Mouse (Mus musculus) stomach, postnatal 0 days (tissue): ENCODE measurements around the gene Ugt2a1. TPM values are rescaled to one million over a fixed set of nuclear protein-coding genes. Genes with fewer than 3 reads are reported as not detected.
"Not testable (repeated sequence)": the region's sequence is repeated elsewhere in the genome, so short reads cannot be mapped to it uniquely, and the experiment has no call there.

Experiments
- ATAC-seq: fragments of 200-750 bp; cut with Nextera tagmentation; 2 replicates; pipeline ENCODE4 v1.8.0; 2017; ENCODE audit not compliant: low FRiP score, low TSS enrichment
- DNase-seq: peaks from one replicate; pipeline ENCODE4 v3.0.0-alpha.2; 2016; ENCODE audit warnings: low spot score
- H3K27ac ChIP-seq: fragments of 300-500 bp; sonication (generic); replicated peaks from 2 replicates; pipeline ENCODE4 v1.5.1; 2014; ENCODE audit warnings: mild to moderate bottlenecking, control low read depth
- H3K27me3 ChIP-seq: fragments of 300-500 bp; sonication (generic); 2 replicates; pipeline ENCODE4 v1.6.1; 2014; ENCODE audit warnings: low read length; ENCODE audit not compliant: control insufficient read depth, insufficient read depth
- H3K36me3 ChIP-seq: fragments of 300-500 bp; sonication (generic); 2 replicates; pipeline ENCODE4 v1.6.1; 2014; ENCODE audit warnings: low read length, mixed read lengths; ENCODE audit not compliant: control insufficient read depth, insufficient read depth
- H3K4me1 ChIP-seq: fragments of 300-500 bp; sonication (generic); replicated peaks from 2 replicates; pipeline ENCODE4 v1.6.1; 2014; ENCODE audit warnings: antibody characterized with exemption; ENCODE audit not compliant: control insufficient read depth, insufficient read depth
- H3K4me2 ChIP-seq: fragments of 300-500 bp; sonication (generic); replicated peaks from 2 replicates; pipeline ENCODE4 v1.6.1; 2014; ENCODE audit warnings: low read depth, mild to moderate bottlenecking, control low read depth, moderate library complexity
- H3K4me3 ChIP-seq: fragments of 300-500 bp; sonication (generic); 2 replicates; pipeline ENCODE4 v1.5.1; 2014; ENCODE audit warnings: low read depth, low read length, control low read depth
- H3K9ac ChIP-seq: fragments of 300-500 bp; sonication (generic); 2 replicates; pipeline ENCODE4 v1.6.1; 2014; ENCODE audit warnings: mild to moderate bottlenecking, low read length, control low read depth, mixed read lengths
- H3K9me3 ChIP-seq: fragments of 300-500 bp; sonication (generic); 2 replicates; pipeline ENCODE4 v1.6.1; 2016; ENCODE audit warnings: low read length; ENCODE audit not compliant: control insufficient read depth
- CTCF ChIP-seq: IDR thresholded peaks from 2 replicates; pipeline ENCODE4 v1.5.1; 2016; ENCODE audit warnings: antibody characterized with exemption, low read depth, mild to moderate bottlenecking, moderate library complexity
- EP300 ChIP-seq: optimal IDR thresholded peaks from 2 replicates; pipeline ENCODE3; 2016; ENCODE audit warnings: antibody characterized with exemption
- WGBS: fragments of 180-500 bp; shearing (Covaris S2); extraction: QIAGEN DNeasy Blood & Tissue Kit; methylation state at CpG from one replicate; pipeline ENCODE4 v1.1.7; 2014; 5-methylcytosine and 5-hydroxymethylcytosine counted together
- polyA plus RNA-seq: library from polyadenylated mRNA; unstranded; fragments of >200 nt; fragmentation: Nextera tagmentation; extraction: Ambion mirVana; gene quantifications from 2 replicates; pipeline ENCODE4 v1.2.1, GENCODE M21; 2015

Gene Ugt2a1
- polyA plus RNA-seq, result not detected in 2 replicates

- no peaks in the 10 kb centered on the region for H3K27me3 ChIP-seq
- no peak within 1 kb of the TSS for H3K9ac ChIP-seq
- no peak for ATAC-seq
- no peaks in the 10 kb centered on the region for H3K36me3 ChIP-seq
- H3K4me1 ChIP-seq, result no peaks in the 10 kb centered on the region
- H3K4me3 ChIP-seq, result no peak within 1 kb of the TSS
- no peaks in the 10 kb centered on the region for H3K9me3 ChIP-seq
- no peak for DNase-seq
- no peak within 1 kb of the TSS for H3K4me2 ChIP-seq
- 88% methylated on average over 1 of the region's 1 CpGs for WGBS
- H3K27ac ChIP-seq, result no peak within 1 kb of the TSS
- TF ChIP-seq CTCF (no peak), EP300 (no peak)
These were observed at the start of gene Ugt2a1 for GRCm38 (mm10) chr5:87490771-87491170. Gene Ugt2a1 (minus strand): TSS chr5:87490871.

DNA sequence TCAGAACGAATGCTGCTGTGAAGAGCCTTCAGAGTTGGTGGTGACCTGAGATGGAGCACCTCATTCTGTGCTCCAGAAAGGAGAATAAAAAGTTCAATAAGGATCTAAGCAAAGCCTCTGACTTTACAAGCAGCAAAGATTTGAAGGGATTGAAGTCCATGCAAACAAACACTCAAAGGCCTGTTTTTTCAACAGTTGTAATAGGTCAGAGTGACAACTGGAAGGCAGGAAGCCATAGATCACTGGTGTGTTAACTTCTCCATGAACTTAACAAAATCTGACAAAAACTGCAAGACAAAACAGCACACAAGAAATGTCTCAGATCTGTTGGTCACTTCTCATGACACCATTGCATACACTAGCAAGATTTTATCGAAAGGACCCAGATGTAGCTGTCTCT lies 47.4 kb upstream of the Ugt2a1 start, which contains the start of gene Sult1b1:
Gene Sult1b1, minus strand, starts transcription at position 85 of the 400 bp plus-strand sequence.
- WGBS, result 79% methylated on average over 2 of the region's 2 CpGs
- no peaks in the 10 kb centered on the region for H3K36me3 ChIP-seq

DNA sequence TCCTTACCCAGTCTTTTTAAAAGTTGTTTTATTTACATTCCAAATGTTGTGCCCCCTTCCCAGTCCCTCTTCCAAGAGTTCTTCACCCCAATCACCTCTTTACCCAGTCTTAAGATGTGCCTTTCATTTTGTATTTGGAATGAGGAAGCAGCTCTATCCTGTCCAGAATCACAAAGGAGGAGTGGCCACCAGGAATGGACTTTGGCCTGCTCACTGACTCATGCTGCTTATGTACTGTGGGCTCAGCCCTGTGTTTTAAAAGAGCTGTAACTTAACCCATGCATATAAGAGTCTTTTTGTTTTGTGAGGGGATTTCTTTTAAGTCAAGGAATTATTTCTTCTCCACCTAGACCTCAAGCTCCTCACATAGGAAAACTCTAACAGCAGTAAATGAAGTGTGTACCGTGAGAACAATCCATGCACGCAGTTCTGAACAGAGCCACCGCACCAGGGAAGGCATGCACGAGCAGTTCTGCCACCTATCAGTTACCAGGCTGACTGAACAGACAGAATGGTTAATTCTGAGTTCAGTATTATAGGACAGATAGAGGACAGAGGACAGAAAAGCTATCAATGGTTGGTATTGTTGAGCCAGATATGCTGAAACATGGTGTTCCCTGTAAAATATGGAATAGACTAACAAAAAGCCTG lies 45.4 kb upstream of the Ugt2a1 start:
- Histone ChIP-seq H3K4me3 (no peak overlapping the region), H3K27me3 (no peaks in the 10 kb centered on the region), H3K4me1 (no peaks in the 10 kb centered on the region), H3K9me3 (no peaks in the 10 kb centered on the region), H3K4me2 (no peak overlapping the region; the same call in 1 of the 2 replicates), H3K9ac (no peak overlapping the region), H3K27ac (peak overlapping the region; percentile 83), H3K36me3 (no peaks in the 10 kb centered on the region)
- DNase-seq, result peak; percentile 84
- peak; percentile 98 for ATAC-seq
- WGBS, result 51% methylated on average over 4 of the region's 4 CpGs
- no peak for TF ChIP-seq EP300
- no peak for TF ChIP-seq CTCF

More for the DNA sequence above, 47.4 kb upstream of the Ugt2a1 start, which contains the start of gene Sult1b1:
- no peaks in the 10 kb centered on the region for H3K27me3 ChIP-seq
- ATAC-seq (no peak), DNase-seq (no peak)
- H3K4me3 ChIP-seq, result no peak within 1 kb of the TSS
- no peaks in the 10 kb centered on the region for H3K4me1 ChIP-seq
- no peaks in the 10 kb centered on the region for H3K9me3 ChIP-seq
- TF ChIP-seq CTCF (no peak), EP300 (no peak)
- no peak within 1 kb of the TSS for H3K4me2 ChIP-seq
- no peak within 1 kb of the TSS for H3K27ac ChIP-seq
- H3K9ac ChIP-seq, result no peak within 1 kb of the TSS

- H3K4me3 ChIP-seq, result peak overlapping the region; percentile 6; the same call in 1 of the 2 replicates
- no peak overlapping the region for H3K9ac ChIP-seq
- TF ChIP-seq CTCF (no peak), EP300 (no peak)
- ATAC-seq, result peak; percentile 72; the same call in 1 of the 2 replicates
- H3K27me3 ChIP-seq, result no peaks in the 10 kb centered on the region
- 33% methylated on average over 2 of the region's 2 CpGs for WGBS
- H3K36me3 ChIP-seq, result no peaks in the 10 kb centered on the region
- H3K9me3 ChIP-seq, result no peaks in the 10 kb centered on the region
- H3K4me1 ChIP-seq, result no peaks in the 10 kb centered on the region
- no peak overlapping the region; the same call in 1 of the 2 replicates for H3K4me2 ChIP-seq
- peak; percentile 17 for DNase-seq
- peak overlapping the region; percentile 58 for H3K27ac ChIP-seq
These were observed 41.6 kb upstream of the Ugt2a1 start for GRCm38 (mm10) chr5:87532288-87532687.

DNA sequence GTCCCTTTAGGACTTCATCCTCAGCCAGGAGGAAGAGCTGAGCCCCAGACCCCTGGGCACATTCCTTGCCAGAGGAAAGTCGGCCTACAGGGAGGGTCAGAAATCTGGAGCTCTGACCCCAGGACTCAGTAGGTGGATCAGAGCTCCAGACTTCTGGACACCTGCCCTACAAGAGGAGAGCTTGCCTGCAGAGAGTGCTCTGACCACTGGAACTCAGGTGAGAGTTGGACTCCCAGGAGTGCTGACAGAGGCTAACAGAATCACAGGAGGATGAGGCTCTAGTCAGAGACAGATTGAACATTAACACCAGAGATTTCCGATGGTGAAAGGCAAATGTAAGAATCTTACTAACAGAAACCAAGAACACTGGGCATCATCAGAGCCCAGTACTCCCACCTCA lies 32.9 kb upstream of the Ugt2a1 start:
- not testable (repeated sequence) for ATAC-seq, H3K9ac ChIP-seq

GRCm38 (mm10) chr5:87505776-87506458 lies 15.2 kb upstream of the Ugt2a1 start:
- Histone ChIP-seq H3K27me3 (no peaks in the 10 kb centered on the region), H3K9ac (no peak overlapping the region), H3K36me3 (no peaks in the 10 kb centered on the region), H3K4me1 (no peaks in the 10 kb centered on the region), H3K4me2 (no peak overlapping the region), H3K4me3 (no peak overlapping the region), H3K27ac (no peak overlapping the region), H3K9me3 (no peaks in the 10 kb centered on the region)
- TF ChIP-seq CTCF (no peak), EP300 (no peak)
- DNase-seq, result no peak
- WGBS, result 53% methylated on average over 4 of the region's 4 CpGs
- no peak for ATAC-seq

More for the DNA sequence above, 32.9 kb upstream of the Ugt2a1 start:
- not testable (repeated sequence) for H3K4me2 ChIP-seq, H3K27me3 ChIP-seq, H3K9me3 ChIP-seq, H3K27ac ChIP-seq, H3K4me3 ChIP-seq, DNase-seq, H3K36me3 ChIP-seq, H3K4me1 ChIP-seq
- 90% methylated on average over 2 of the region's 2 CpGs for WGBS
